Mouse (Mus musculus): ENCODE data around the gene Lrrc38.
"Not testable (repeated sequence)": the region's sequence is repeated elsewhere in the genome, so short reads cannot be mapped to it uniquely, and the experiment has no call there.

Gene Lrrc38

DNA sequence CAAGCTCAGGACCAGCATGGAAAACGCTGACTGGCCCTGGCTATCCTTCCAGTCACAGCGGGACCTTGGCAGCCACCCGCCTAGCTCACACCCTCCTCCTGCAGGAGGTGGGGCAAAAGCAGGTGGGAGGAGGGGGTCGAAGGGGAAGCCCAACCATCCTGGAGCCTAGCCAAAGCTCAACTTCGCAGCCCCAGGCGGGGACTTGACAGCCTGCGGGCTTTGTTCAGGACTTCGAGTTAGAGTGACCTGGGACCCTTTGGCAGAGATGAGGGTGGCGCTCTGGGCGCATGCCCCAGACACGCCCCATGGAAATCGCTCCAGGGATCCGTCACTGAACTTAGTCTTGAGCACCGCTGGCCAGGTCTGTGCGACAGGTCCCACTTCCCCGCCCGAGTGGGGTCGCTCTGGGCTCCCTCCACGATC, at the start of gene Lrrc38:
Lrrc38 (plus strand) TSS at position 274 of the 423 bp plus-strand sequence.
- CTCF ChIA-PET: no interaction called here

DNA sequence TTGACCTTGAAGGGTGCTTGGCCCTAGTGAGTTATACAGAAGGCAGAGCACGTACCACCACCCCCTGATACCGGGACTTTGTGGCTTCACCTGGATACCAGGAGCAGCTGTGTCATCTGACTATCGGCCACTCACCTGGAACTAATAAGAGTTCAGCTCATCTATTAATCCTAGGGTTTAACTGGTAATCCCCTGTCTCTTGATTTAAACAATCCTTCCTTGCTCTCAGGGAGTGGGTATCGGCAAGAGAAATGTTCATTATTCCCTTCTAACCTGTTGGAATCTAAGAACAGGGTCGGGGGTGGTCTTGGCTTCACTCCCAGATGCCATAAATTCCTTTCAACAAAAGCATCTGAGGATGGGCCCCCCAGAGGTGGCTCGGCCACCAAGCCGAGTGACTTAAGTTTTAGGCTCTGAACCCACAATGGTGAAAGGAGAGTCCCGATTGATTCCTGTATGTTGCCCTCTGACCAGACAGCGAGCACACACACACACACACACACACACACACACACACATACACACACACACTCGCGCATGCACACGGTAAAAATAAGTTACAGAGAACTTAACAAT, 49.4 kb upstream of the Lrrc38 start:
- CTCF ChIA-PET: interaction anchor here (0.6 kb wide), 1 partner anchor 1532 kb away, joined by 9 read pairs; no protein-coding TSS in a partner anchor

DNA sequence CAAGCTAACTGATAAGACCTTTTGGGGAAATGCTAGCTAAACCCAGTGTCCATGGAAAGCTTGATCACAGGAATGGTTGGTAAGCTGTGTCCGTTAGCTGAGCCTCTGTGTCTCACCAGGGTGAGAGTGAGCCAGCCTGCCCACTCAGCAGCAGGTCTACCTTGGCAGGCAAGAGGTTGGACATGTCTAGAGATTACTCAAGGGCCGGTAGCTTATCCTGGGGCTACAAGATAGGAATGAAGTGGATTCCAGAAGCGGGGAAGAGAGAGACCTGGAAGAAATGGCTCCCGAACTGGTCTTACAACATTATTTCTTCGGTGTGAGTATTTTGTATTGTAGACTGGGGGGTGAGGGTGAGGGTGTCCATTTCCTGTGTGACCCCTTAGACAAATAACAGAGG, 48.5 kb upstream of the Lrrc38 start:
- CTCF ChIA-PET: no interaction called here

DNA sequence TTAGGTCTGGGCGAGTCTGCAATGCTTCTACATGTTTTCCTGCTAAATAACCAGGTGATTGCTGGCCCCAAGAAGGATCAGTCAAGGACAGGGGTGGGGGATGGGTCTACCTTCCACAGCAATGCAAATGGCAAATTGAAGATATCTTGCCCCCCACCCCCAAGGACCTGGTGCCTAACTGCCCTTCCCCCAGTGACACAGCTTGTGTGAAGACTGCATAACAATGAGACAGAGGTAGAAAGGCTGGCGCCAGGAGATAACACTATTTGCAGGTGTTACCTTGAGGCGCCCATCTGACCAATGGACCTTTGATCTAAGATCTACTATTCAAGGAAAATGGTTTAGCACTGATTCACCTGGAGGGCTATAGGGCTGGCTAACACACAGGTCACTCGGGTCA, 47.7 kb upstream of the Lrrc38 start:
- CTCF ChIA-PET: no interaction called here

DNA sequence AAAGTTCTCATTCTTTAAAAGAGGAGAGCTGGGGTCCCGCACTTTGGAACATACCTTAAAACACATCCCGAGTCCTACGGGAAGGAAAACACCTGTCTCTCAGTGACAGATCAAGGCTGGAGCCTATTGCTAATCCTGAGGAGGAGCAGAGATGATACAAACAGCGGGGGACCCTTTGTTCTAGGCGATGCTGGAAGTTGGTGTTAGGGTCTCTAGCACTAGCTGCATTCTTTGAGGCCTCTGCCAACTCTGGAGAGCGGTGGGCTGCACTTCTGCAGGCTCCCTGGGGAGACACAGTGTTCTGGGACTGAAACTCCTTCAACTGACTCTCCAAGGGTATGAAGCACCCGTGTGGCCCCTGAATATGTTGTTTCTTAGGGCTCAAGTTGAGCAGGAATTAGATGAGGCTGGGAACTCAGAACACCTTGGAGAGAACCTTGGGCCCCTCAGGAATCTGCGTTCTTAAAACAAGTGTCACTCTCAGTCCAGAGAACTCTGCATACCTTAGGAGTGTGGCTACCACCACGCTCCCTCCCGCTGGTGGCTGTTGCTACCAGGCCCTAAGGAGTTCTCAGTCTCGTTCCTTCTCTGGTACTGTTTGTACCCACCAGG, 47.2 kb upstream of the Lrrc38 start:
- CTCF ChIA-PET: no interaction called here

DNA sequence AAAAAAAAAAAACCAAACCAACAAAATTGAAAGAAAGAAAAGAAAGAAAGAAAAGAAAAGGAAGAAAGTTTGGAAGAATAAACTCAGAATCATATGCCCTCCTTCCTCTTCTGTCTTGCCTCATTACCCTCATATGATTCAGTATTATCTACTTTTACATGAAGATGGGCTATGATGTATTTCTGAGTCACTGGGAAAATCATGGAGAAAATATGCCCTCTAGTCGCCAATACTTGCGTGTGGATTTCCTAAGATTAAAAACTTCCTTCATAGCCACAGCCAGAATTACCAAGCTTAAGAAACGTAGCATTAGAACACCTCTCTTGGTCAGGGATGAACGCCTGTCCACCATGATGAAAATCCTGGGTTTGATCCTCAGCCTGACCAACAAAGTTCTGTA, 44.5 kb upstream of the Lrrc38 start:
- CTCF ChIA-PET: no interaction called here

DNA sequence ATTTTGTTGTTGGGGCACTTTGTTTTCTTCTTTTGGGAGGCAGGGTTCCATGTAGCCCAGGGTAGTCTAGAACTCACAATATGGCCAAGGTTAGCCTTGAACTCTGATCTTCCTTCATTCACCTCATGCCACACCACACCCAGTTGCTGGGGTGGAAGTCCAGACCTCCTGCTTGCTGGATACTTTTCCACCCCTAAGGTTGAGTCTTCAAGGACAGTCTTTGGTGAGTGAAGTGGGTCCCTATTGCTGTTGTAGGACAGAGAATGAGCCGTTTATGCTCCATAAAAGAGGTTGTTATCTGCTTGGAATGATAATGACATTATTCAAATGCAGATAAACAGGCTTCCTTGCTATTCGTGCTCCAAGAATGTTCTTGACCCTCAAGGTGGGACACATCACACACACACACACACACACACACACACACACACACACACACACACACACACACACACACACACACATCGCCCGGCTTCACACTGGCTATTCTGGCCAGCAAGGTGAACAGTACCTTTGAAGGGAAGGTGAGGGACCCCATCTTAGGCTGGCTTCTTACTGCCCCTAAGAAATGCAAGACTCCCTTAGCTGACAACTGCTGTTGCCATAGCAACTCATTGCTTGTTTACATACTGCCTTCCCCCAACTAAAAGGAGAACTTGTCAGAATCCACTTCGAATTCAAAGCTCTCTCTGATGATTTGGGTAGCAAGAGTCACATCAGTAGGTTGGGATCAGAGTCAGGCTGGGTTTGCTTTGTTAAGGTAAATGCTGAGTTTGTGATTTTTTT, 43.4 kb upstream of the Lrrc38 start:
- CTCF ChIA-PET: no interaction called here

DNA sequence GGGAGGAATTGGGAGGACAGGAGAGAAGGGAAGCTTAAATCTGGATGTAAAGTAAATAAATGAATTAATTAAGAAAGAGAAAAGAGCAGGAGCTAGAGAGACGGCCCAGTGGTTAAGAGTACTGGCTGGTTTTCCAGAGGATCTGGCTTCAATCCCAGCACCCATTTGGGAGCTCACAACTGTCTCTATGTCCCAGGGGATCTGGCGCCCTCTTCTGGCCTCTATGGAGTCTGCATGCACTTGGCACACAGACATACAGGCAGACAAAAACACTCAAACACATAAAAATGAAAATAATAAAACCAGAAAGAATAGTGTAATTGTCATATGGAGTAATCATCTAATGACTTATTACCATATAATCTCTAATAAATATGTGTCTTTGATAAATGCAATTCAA, 38.2 kb upstream of the Lrrc38 start:
- CTCF ChIA-PET: interaction anchor here (0.7 kb wide), 1 partner anchor 282 kb away, joined by 3 read pairs; no protein-coding TSS in a partner anchor

DNA sequence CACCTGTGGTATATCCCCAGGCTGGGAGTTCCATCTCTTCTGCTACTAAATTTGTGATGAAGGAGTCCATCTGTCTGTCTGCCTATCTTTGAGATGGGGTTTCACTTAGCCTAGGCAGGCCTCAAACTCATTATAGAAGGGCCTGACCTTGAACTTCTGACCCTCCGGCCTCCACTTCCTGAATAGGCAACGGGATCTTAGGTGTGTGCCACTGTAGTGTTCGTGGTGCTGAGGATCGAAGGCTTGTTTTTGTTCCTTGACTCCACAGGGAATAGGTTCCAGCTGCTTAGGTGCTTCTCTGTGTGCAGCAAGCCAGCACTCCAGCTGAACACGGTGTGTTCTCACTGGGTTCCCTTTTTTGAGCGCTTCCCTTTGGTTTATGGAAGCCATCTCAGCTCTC, 36.3 kb upstream of the Lrrc38 start:
- CTCF ChIA-PET: no interaction called here

DNA sequence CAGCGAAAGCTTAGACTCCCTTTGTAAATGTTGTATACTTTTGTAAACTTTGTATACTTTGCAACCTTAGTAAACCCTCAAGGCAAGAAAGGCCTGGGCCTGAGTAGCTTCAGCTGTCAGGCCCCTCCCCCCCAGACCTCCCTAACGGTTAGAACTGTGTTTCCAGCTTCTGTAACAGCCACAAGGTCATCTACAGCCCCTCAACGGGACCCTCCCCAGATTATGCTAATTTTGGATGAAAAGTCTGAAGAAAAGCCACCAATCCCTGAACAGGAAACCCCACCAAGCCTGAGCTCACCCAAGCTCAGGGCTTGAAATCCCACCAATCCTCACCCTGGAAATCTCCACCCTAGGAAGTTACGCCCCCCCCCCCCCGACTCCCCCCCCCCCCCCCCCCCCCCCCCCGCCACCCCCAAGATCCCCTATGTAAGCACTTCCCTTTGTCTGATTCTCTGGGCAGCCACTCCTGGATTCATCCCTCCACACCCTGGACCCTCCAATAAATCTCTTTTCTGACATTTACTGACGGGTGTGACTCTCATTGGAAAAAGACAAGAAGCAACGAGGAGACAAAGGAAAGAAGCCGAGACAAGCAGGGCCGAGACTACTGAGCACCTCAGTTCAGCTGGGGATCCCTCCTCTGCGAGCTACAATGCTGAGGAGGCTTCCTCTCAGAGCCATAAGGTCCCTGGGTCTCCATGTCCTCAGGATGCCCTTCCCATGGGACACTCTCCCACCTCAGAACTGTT, 25.2 kb upstream of the Lrrc38 start:
- CTCF ChIA-PET: no interaction called here

DNA sequence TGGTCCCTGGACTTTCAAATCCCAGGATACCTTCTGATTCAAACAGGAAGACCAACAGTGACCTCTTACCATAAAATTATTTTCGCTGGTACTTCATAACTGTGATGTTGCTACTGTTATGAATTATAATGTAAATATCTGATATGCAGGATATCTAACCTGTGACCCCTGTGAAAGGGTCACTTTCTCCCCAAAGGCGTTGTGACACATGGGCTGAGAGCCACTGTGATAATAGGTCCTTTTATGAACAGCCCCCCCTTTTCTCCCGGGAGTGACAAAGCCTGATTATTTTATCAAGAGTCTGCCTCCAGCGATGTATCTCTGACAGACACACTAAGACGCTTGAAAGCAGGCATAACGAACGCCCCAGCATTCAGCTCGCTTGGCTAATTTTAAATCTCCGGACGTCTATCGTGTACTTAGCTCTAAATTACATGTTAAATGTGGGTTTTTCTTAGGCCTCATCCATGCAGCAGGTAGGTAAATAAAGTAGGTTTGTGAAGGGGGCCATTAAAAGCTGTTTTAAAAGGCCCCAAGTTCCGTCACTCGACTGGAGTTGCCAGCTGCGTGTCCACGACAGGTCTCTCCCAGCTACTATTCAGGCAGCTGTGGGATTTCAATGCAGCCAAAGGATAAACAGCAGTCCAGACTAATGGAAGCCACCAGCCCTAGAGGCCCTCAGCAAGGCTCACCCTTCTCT, 24.5 kb upstream of the Lrrc38 start:
- CTCF ChIA-PET: no interaction called here

DNA sequence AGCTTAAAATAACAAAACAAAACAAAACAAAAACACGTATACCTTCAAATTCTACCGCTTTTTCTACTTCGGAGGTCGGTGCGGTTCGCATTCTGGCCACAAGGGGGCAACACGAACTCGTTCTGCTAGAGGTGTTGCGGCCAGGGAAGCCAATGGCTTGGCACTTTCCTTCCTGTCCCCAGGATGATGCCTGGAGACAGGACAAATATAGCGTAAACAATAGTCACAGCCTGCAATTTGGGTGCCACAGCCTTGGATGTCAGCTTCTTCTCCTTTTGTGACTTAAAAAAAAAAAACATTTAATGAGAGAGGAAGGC, 24.0 kb upstream of the Lrrc38 start:
- CTCF ChIA-PET: no interaction called here

DNA sequence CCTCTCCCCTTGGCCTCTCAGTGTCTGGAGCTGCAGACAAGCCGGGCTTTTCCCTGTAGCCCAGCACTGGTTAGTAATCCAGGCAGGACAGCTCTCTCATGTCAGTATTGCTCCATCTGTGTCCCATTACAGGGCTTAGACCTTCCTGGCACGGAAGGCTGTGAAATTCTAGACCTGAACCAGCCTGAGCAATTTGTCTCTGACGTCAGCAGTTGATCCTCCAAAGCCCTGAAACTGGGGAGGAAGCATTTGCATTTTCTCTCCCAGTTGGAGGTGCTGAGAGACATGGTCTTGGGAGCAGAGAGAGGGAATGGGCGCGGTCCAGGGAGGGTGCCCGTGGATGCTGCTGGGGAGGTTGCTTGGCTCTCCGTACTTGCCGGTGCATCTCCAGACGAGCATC, 19.0 kb upstream of the Lrrc38 start:
- CTCF ChIA-PET: no interaction called here

DNA sequence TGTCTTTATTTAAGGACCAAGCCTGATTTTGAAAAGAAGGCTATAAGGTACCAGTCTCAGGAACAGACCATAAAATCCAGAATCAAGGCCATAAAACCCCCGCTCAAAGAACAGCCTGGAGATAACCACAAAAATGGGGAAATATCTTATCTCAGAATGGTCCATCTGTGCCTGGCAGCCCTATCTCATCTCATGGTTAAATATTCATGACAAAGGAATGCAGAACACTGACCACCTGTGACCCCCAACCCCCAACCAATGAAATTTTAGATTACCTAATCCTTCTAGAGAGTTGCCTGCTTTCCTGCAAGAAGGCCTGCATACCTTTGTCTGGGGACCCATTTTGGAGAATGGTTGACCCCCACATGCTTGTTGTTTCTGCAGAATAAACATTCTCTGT, 17.8 kb upstream of the Lrrc38 start:
- CTCF ChIA-PET: no interaction called here

DNA sequence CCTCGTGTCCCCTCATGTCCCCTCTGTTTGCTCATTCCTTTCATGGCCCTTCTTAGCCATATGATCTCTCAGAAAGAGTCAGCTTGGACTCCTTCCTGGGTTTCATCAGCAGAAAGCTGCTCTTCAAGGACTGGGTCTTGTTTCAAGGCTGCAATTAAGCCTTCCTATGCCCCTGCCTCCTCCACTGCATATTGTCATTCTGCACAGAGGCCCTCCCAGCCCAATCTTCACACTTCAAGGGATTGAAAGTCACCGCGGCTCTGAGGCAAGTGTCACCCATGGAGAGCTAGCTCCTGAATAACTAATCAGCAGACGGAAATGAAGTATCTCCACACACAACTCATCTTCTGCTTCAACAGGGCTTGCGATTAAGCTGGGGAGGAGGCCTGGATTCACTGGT, 15.4 kb upstream of the Lrrc38 start:
- CTCF ChIA-PET: no interaction called here

DNA sequence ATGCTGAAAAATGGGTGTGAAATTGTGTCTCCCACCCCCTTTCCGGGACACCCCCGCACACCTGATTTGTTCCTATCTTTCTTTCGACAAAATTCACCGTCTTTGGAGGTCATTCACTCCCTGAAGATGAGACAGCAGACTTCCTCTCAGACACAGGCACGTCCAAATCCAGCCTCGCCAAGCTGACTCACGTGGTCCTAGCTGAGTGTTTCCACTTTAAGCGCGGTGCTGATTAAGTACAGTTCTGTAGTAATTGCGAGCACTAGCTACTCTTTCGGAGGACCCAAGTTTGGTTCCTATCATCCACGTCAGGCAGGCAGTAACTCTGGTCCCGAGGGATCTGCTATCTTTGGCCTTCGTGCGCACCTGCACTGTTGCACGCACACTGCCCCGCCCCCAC, 14.6 kb upstream of the Lrrc38 start:
- CTCF ChIA-PET: no interaction called here

DNA sequence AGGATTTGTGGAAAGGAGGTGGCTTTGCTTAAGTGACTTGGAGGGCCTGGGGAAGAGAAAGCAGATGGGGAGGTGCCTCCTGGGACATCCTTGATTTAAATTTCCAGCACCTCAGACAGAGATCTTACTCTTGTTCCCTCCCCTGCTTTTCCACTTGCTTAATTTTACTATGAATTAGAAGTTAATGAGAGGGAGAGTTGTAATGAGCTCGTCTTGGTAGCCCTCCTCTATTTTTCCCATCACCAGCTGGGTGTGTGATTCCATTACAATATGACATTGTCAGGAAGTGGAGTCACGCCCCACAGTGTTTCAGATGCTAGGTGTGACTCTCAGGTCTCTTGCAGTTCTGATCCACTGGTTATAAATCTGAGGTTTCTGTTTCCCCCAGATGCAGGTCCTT, 13.5 kb upstream of the Lrrc38 start:
- CTCF ChIA-PET: no interaction called here

DNA sequence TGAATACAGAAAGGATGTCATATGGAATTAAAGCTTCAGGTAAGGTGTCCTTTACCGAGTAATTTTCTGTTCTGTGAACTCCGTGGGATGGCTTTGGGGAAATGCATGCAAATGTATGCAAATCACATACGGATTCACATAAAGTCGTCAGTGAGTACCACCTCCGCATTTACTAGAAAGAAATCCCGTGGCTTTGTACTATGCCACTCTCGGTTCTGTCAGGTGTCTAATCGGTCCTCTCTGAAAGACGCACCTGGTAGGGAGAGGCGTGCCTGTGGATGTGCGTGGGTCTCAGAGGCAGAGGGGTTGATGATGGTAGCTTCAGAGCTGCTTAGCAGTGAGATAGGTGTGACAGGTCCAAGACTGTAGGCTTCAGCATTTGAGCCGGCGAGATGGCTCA, 9.7 kb upstream of the Lrrc38 start:
- CTCF ChIA-PET: interaction anchor here (0.6 kb wide), 1 partner anchor 268 kb away, joined by 3 read pairs; no protein-coding TSS in a partner anchor

DNA sequence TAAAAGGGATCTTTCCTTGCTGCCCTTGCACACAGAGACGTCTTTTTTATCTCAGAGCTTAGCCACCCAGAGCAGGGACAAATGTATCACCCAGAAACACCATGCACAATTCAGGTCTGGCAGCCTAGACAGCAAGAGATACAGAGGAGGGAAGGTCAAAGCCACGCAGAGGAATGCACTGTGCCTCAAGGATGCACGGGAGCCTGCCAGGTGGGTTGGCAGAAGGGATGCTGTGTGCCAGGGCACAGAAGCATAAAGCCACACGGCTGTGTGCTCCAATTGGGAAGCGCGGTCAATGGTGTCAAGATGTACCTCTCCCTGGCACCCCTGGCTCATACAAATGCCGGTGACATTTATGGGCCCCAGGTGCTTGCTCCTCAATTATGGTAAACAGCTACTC, 8.1 kb upstream of the Lrrc38 start:
- CTCF ChIA-PET: no interaction called here

DNA sequence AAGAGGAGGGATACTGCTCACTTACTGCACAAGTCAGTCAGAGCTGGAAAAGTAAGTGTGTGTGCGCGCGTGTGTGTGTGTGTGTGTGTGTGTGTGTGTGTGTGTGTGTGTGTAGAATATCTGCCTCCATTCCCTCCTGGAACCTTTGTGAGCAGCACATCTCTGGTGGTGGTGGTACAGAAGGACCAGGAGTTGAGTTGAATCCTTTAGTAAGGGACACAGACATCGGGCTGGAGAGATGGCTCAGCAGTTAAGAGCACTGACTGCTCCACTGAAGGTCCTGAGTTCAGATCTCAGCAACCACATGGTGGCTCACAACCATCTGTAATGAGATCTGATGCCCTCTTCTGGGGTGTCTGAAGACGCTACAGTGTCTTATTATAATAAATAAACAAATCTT, 4.1 kb upstream of the Lrrc38 start:
- CTCF ChIA-PET: not testable (repeated sequence)

DNA sequence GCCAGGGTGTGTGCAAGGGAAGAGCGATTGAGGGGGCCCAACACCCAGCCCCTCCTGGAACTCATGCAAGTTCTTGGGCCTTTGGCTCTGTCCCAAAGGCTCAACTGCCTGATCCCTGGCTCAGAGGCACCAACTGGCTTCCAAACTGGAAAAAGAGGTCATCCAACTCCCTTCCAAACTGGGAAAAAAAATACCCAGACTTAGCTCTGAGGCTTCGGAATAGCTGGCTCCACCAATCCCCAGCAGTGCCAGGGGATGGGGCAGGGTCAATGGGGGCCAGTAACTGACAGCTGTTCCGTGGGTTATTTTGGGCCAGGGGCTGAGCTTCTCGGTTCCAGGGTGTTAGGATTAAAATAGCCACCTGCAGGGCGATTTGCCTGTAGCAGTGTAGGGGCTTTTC, 879 bp upstream of the Lrrc38 start:
- CTCF ChIA-PET: no interaction called here

Measured in spleen, embryonic (tissue).